Mouse (Mus musculus) R1 (cell line): ENCODE measurements around the gene Rnf115.
"Not testable (repeated sequence)": the region's sequence is repeated elsewhere in the genome, so short reads cannot be mapped to it uniquely, and the experiment has no call there.

Source experiments
- DNase-seq: peaks from one replicate; pipeline ENCODE4 v3.0.0-alpha.2; 2018; ENCODE audit warnings: low read depth, low spot score

The Rnf115 gene

DNA sequence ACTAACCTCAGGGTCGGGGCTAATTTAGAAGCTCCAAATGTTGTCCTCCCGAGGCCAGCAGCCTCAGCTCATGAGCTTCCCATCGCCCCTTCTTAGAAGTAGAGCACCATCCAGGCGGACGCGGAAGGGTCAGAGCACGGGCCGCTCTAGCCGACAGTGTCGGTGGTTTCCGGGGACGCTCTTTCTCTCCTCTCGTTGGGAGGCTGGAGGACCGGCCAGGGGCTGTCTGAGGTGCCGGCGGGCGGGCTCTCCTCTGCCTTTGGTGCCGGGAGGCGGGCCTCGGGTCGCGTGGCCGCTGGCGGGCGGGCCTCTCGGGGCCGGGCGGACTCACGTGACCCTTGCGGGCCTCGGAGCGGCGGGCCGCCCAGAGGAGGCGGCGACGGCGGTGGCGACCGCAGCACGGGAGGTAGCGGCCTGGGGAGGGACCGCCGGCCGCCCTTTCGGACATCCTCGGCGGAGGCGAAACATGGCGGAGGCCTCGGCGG is at the start of gene Rnf115, which contains the start of gene Polr3c:
Rnf115 (plus strand) TSS at position 322 of the 485 bp plus-strand sequence.
Polr3c (minus strand) TSS at position 286 of the 485 bp plus-strand sequence.
- DNase-seq = peak; percentile 94

DNA sequence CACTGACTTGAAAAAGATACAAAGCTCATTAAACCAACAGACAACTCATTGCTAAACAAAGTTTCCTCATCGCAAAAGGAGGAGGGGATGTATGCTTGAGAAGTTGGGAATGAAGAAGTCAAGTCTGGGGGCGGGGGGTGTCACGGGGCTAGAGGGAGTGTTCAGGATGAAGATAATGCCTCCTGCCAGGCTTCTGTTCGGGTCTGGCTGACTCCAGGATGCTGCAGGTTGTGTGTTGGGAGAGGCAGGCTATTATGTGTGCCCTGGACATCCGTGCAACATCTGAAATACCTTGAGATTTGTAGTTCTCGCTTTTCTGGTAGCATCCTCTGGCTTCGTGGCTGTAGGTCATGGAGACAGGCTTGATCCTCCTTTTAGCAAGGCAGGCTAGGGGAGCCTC is 49.0 kb upstream of the Rnf115 start:
- DNase-seq = peak; percentile 52

DNA sequence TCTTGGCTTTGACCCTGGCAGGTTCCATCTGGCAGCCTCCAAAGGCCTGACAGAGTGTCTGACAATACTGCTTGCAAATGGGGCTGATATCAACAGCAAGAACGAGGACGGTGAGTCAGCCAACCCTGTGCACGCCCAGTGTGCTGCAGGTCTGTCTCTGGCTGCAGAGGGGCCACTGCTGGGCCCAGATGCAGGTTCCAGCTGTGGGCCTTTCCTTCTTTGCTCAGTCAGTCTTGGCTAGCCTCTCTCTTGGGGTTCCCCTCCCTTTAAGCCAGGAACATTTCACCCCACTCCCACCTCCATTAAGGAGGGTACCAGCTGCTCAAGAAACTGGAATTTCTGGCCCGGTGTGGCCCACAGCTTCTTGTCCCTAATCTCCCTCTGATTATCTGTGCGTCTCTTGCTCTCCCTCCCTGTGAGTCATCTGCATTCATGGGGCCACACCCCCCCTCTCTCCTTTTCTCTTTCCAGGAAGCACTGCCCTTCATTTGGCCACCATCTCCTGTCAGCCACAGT is 48.2 kb upstream of the Rnf115 start:
- peak; percentile 79 for DNase-seq

DNA sequence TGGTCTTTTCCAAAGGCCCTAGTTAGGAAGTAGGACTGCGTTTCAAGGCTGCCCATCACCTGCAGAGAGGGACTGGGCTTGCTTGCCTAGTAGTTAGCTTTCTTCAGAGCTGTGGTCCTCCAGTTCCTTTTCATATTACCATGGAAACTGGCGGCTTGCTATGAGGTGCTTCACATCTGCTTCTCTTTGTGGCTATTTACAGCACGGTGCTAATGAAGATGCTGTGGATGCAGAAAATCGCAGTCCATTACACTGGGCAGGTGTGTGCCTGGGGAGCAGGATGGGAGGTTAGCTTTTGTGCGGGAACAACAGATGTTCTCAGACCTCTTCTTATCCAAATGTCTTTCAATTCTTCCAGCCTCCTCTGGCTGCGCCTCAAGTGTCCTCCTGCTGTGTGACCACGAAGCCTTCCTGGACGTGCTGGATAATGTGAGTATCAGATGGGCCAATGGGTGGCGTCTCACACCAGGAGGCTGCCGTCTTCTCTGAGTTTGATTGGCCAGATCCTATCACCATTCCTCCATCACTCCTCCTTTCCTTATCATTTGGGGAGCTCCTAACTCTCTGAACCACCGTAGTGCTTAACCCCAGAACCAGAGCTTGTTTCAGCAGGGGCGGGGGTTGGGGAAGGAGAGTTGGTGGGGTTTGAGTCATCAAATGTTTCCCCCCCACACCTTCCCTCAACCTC is 47.1 kb upstream of the Rnf115 start:
- DNase-seq = peak; percentile 53

DNA sequence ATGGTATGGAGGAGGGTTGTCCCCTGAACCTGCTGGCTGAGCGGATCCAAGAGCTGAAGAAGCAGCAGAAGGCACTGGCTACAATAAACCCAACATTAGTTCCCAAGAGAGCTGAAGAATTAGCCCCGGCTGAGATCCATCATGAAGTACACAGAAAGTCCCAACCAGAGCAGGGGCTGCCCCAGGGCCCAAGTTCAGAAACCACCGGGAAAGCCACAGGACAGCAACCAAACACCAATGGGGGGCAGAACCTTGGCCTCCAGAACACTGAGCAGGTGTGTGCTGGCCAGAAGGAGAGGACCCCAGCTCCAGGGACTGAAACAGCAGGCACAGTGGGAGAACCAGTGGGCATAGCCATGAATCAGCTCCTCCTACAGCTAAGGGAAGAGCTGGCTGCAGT is 44.0 kb upstream of the Rnf115 start:
- DNase-seq = no peak

DNA sequence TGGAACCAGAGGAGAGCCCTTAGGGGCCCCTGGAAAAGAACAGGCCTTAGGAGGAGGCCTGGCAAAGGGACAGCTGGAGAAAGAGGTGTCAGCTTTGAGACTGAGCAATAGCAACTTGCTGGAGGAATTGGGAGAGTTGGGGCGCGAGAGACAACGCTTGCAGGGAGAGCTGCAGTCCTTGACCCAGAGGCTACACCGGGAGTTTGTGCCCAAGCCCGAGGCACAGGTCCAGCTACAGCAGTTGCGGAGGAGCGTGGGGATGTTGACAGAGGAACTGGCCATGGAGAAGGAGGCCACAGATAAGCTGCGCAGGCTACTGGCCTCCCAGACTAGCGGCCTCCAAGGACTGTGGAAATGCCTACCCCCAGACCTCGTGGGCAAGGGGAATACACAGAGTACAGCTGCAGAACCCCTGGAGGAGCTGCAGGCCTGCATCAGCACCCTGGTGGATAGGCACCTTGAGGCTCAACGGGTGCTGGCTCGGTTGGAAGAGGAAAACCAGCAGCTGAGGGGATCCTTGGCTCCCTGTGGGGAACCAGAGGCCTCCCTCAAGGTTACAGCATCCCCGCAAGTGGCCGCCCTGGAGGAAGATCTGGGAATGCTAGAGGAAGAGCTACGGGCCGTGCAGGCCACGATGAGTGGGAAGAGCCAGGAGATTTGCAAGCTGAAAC is 43.2 kb upstream of the Rnf115 start:
- no peak for DNase-seq

DNA sequence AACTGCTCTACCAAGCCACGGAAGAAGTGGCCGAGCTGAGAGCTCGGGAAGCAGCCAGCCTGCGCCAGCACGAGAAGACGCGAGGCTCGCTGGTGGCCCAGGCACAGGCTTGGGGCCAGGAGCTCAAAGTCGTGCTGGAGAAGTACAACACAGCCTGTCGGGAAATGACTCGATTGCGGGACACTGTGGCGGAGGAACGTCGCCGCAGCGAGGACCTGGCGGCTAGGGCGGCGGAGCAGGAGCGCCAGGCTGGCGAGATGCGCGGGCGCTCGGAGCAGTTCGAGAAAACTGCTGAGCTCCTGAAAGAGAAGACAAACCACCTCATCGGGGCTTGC is 42.7 kb upstream of the Rnf115 start:
- DNase-seq = no peak

DNA sequence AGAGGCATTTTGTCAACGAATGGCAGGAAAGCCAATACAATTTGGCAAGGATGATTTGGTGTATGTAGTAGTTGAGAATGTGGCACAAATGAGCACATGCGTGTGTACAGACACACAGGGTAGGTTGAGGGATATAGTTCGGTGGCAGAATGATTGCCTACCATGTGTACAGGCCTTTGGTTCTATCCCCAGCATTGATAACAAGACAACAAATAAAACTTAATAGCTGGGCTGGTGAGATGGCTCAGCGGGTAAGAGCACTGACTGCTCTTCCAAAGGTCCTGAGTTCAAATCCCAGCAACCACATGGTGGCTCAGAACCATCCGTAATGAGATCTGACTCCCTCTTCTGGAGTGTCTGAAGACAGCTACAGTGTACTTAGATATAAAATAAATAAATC is 41.4 kb upstream of the Rnf115 start:
- DNase-seq = not testable (repeated sequence)

DNA sequence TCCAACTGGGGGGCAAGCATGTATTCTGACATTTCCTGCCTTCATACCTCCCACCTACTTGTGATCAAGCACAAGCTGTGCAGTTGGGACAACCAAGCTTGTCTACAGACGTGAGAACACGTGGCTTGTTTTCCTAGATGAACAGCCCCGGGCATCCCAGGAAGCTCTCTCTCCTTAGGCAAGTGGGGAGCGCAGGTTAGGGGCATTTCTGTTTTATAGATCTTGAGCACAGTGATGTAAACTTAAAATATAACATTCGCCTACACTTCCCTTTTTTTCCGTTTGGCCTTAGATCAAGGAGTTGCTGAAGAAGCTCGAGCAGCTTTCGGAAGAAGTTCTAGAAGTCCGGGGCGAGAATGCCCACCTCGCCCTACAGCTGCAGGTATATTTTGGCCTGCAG is 38.6 kb upstream of the Rnf115 start:
- no peak for DNase-seq

DNA sequence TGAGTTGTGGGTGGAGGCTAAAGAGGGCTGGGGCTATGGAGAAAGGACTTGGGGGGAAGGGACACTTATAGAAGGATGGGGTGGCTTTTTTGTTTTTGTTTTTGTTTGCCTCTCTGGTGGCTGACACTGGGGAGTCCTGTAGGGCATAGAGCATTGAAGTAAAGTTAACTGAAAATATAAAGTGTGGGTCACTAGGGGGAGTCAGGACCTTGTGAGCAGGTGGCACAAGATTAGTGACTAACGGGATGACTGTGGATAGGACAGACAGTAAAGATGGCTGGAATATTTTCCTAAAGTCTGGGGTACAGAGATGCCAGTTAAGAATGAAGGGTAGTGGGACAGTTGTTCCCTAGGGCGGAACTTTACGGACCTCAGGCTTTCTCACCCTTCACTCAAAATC is 37.2 kb upstream of the Rnf115 start:
- no peak for DNase-seq

DNA sequence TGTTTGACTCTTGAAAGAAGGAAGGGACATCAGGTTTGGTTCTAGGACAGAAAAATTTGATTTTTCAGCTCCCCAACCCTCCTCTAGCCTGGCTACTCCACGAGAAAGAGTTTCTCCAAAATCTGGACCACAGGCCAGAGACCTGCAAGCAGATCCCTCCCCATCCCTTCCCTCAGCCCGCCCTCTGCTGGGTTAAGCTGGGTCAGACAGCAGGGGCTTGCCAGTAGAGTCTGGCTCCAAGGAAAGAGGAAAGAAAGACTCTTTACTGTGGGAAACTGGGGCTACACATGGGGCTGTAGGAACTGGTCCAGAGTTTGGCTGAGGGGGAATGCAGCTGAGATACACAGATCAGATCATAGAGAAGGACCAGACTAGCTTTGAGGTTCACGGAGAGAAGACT is 35.0 kb upstream of the Rnf115 start:
- DNase-seq = peak; percentile 77

DNA sequence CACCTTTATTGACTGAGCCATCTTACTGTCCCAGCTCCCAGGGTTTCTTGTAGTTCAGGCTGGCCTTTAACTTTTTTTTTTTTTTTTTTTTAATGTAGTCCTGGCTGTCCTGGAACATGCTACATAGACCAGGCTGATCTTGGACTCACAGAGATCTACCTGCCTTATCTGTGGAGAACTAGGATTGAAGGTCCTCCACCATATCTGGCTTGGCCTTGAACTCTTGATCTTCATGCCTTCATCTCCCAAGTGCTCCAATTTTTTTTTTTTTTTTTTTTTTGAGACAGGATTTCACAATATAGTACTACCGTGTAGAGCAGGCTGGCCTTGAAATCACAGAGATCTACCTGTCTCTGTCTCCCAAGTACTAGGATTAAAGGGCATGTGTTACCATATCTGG is 33.9 kb upstream of the Rnf115 start:
- DNase-seq = no peak

DNA sequence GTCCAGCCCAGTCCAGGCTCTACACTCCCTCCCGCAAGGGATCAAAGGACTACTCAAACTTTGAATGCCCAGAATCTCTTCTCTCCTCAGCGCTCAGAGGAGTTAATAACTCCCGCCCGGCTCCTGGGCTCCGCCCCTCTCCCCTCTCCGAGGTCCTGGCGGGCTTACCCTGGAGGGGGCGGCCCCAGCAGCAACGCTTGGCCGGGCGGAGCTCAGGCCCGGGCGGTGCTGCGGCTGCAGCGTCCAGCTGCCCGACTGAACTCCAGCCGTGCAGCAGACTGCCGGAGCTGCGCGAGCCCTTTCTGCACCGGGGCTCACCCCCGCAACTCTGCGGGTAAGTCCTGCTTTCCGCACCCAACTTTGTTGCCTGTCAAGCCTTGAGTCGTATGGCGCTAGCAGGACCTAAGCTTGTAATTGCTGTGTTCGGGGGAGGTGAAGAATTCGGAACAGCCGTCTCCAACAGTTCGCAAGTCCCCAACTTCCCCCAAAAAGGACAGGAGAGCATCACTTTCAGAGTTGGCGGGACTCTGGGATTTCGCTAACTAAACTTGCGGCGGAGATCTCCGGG is 31.2 kb upstream of the Rnf115 start, which contains the start of gene Pias3:
Pias3 (plus strand) TSS at position 187 of the 568 bp plus-strand sequence.
- DNase-seq = peak; percentile 92

DNA sequence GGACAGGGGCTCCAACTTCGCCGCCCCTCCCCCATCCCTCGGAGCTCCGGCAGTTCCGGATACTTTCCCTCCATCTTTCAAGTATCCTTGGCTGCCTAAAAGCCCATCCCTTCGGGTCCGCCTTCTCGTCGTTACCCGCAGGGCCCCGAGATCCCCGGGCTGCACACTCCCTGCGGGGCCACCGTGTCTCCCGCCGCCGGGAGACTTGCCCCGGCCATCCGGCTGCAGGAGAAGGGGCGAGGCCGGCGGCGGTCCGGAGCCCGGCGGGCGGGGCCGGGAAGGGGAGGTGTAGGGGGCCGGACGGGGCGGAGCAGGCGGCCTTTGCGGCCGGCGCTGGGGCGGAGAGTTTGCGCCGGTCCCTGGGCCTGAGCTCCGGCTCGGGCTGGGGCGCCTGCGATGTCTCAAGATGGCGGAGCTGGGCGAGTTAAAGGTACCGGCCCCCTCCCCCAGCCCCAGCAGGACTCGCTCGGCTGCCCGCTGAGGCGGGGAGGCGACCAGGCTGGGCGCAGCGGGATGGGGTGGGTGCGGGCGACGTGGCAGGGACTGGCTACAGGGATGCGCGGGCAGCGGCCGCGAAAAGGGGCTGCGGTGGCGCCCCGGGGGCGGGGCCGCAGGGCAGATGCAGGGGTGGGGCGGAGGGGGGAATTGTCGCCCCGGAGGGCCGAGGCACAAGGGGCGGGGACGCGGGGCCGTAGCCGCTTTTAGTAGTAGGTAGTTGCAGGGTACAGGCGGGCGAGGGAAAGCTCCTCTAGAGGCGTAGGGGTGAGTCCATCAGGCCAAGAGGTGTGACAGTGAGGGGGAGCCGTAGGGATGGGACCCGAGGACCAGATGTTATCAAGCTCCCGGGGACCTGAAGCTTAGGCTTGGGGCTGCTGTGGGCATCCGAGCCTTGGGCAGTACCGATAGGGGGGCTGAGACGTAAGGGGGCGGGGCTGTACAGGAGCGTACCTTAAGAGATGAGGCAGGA is 30.4 kb upstream of the Rnf115 start:
- peak; percentile 93 for DNase-seq

DNA sequence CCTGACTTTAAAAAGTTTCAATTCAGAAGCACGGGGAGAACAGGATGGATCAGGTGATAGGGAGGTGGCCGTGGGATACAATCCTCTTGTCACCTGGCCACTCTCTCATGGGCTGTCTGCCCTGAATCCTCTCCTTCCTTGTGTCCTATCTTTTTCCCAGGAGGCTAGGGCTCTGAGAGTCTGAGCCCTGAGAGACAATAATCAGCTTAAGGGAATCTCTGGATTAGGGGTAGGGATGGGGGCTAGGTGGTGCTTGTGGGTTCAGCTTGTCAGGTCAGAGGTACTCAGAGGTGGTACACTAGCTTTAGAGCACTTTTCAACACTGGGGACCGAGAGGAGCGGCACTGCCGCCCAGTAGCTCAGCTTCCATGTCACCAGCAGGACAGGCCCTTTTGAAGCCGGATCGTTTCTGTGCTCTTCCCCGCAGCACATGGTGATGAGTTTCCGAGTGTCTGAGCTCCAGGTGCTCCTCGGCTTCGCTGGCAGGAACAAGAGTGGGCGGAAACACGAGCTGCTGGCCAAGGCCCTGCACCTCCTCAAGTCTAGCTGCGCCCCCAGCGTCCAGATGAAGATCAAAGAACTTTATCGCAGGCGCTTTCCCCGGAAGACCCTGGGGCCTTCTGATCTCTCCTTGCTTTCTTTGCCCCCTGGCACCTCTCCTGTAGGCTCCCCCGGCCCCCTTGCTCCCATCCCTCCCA is 28.3 kb upstream of the Rnf115 start:
- DNase-seq = no peak

DNA sequence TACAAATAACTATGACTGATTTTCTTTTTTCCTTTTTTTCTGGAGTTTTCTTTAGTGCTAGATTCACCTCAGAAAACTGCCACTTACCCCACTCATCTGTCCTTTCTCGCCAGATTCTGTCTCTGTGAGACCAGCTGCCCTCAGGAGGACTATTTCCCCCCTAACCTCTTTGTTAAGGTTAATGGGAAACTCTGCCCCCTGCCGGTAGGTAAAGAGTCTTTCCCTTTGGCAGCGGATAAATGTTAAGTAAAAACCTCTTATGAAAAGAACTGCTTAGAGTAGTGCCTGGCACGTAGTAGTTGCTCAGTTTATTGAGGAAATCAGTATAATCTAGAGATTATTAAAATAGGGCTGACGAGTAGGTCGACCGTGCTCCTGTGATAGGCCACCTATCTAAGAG is 27.1 kb upstream of the Rnf115 start:
- DNase-seq = peak; percentile 79

DNA sequence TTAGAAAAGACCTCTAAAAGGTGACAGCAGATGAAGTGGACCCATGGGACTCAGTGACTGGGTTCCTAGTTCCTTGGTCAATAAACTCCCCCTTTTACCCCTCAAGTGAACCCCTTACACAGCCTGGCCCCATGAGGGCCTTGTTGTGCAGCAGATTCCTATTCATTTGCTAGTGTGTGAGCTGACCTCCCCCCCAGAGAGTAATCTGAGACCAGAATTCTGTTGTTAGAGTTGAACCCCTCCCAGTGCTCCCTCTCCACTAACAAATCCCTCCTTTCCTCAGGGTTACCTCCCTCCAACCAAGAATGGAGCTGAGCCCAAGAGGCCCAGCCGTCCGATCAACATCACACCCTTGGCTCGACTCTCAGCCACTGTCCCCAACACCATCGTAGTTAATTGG is 26.5 kb upstream of the Rnf115 start:
- peak; percentile 52 for DNase-seq

DNA sequence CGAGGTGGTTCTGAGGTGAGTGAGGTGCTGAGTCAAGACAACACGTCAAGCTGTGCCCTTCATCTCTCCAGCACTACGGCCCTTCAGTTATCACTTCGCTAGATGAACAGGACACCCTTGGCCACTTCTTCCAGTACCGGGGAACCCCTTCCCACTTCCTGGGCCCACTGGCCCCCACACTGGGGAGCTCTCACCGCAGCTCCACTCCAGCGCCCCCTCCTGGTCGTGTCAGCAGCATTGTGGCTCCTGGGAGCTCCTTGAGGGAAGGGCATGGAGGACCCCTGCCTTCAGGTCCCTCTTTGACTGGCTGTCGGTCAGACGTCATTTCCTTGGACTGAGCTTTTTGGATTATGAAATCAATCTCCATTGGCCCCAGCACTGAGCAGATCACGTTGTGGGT is 22.7 kb upstream of the Rnf115 start:
- peak; percentile 62 for DNase-seq

DNA sequence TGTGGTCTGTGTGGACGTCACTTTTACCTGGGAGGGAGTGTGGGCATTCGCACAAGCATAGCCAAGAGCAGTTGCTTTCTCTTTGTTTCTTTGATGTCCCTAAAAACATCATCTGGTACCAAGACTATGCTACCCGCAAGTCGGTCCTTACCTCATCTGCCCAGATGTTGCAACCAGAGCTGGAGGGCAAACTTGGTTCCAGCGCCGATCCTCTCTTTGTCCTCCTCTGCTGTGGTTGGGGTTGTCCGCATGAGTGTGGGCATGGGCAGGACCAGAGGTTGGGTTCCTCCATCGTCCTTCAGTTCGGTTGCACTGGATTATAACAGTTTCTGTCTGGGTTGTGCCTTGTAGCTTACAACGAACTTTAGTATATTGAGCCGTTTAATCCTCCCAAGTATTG is 21.2 kb upstream of the Rnf115 start:
- no peak for DNase-seq

DNA sequence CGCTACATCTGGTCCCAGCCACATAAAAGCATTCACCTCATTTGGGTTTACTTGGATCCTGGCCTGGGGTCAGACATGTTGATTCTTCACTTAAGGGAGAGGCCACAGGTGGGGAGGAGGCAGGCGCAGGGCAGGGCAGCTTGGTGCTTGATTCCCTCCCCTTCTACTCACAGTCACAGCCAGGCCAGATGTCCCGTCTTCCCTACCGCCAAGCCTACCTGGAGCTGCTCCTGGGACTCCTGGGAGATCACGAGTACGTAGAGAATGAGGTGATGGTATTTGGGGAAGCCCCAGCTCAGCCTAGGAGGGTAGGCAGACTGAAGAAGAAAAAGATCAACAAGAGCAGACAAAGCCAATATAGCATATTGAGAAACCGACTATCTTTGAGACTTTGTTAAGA is 20.5 kb upstream of the Rnf115 start:
- no peak for DNase-seq
